Mouse (Mus musculus) heart, embryonic 10.5 days (tissue): ENCODE measurements around the gene Ubap2l. TPM values are rescaled to one million over a fixed set of nuclear protein-coding genes. Genes with fewer than 3 reads are reported as not detected.

Experiments
- DNase-seq: peaks from one replicate; pipeline ENCODE4 v3.0.0-alpha.2; 2017; ENCODE audit warnings: low spot score
- H3K27ac ChIP-seq: fragments of 300-500 bp; sonication (generic); 2 replicates; pipeline ENCODE4 v1.5.1; 2016; ENCODE audit warnings: mild to moderate bottlenecking
- H3K27me3 ChIP-seq: fragments of 300-500 bp; sonication (generic); 2 replicates; pipeline ENCODE4 v1.6.1; 2016; ENCODE audit warnings: mild to moderate bottlenecking; ENCODE audit not compliant: poor library complexity, insufficient read depth, severe bottlenecking
- H3K36me3 ChIP-seq: fragments of 300-500 bp; sonication (generic); 2 replicates; pipeline ENCODE4 v1.6.1; 2016; ENCODE audit warnings: mild to moderate bottlenecking, moderate library complexity
- H3K4me1 ChIP-seq: fragments of 300-500 bp; sonication (generic); 2 replicates; pipeline ENCODE4 v1.6.1; 2016; ENCODE audit warnings: mild to moderate bottlenecking
- H3K4me3 ChIP-seq: fragments of 300-500 bp; sonication (generic); 2 replicates; pipeline ENCODE4 v1.5.1; 2016; ENCODE audit warnings: mild to moderate bottlenecking, moderate library complexity
- H3K9me3 ChIP-seq: fragments of 300-500 bp; sonication (generic); 2 replicates; pipeline ENCODE4 v1.6.1; 2016; ENCODE audit warnings: mild to moderate bottlenecking, moderate library complexity
- WGBS: fragments of 180-500 bp; shearing (Covaris S2); methylation state at CpG from one replicate; pipeline ENCODE4 v1.1.7; 2016; 5-methylcytosine and 5-hydroxymethylcytosine counted together
- polyA plus RNA-seq: library from polyadenylated mRNA; unstranded; fragments of >200 nt; fragmentation: Nextera tagmentation; extraction: Ambion mirVana; gene quantifications from 2 replicates; pipeline ENCODE4 v1.2.1, GENCODE M21; 2016

Gene Ubap2l
- polyA plus RNA-seq, 1 experiment from 2014 or later: 197 TPM

DNA sequence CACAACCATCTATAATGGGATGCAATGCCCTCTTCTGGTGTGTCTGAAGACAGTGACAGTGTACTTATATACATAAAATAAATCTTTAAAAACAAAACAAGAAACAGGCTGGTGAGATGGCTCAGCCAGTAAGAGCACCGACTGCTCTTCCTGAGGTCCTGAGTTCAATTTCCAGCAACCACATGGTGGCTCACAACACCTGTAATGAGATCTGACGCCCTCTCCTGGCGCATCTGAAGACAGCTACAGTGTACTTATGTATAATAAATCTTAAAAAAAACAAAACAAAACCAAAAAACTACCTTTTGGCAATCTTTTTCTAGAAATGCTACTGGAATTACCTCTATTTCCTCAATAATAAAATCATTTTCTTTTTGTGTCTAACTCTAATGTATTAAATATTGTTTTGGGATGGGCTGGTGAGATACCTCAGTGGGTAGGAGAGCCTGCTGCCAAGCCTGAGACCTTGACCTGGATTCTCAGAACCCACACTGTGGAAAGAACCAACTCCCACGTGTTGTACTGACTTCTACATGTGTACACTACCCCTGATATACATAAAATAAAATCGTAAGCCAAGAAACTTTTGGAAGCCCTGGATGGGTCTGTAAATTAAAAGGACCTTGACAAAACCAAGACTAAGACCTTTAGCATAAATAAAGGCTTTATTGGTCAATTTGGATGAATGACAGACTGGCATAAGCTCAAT, 57.5 kb downstream of the Ubap2l start:
- Histone ChIP-seq H3K27me3 (no peaks in the 10 kb centered on the region), H3K4me3 (no peak overlapping the region), H3K4me1 (peaks cover 16% of the 10 kb centered on the region), H3K27ac (no peak overlapping the region), H3K36me3 (peaks cover 26% of the 10 kb centered on the region), H3K9me3 (no peaks in the 10 kb centered on the region)
- 89% methylated on average over 5 of the region's 5 CpGs for WGBS
- DNase-seq: no peak

- WGBS: 85% methylated on average over 4 of the region's 4 CpGs
- no peaks in the 10 kb centered on the region for H3K36me3 ChIP-seq
- H3K27ac ChIP-seq: no peak overlapping the region
- no peaks in the 10 kb centered on the region for H3K27me3 ChIP-seq
- H3K4me1 ChIP-seq: no peaks in the 10 kb centered on the region
- no peak overlapping the region for H3K4me3 ChIP-seq
- no peaks in the 10 kb centered on the region for H3K9me3 ChIP-seq
- DNase-seq: no peak
Measured at GRCm38 (mm10) chr3:89987822-89988221, 64.6 kb downstream of the Ubap2l start.

DNA sequence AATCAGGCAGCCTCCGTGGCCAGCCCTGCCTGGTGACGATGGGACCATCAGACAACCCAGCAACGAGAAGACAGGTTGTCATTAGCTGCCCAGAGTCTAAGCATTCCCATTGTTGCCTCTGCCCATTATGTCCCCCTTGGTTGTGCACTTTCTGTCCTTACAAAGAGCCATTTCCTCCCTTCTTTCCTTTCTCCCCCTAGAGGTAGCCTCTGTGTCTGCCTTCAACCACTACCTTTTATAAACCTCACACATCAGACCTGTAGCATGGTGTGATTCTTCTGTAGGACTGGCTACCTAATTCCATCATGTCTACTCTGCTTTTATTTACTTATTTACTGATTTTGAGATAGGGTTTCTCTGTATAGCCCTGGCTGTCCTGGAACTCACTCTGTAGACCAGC, 65.2 kb downstream of the Ubap2l start:
- DNase-seq: no peak
- Histone ChIP-seq H3K27me3 (no peaks in the 10 kb centered on the region), H3K36me3 (no peaks in the 10 kb centered on the region), H3K4me1 (no peaks in the 10 kb centered on the region), H3K27ac (no peak overlapping the region), H3K4me3 (no peak overlapping the region), H3K9me3 (no peaks in the 10 kb centered on the region)
- WGBS: 56% methylated on average over 3 of the region's 3 CpGs

- Histone ChIP-seq H3K27ac (no peak overlapping the region), H3K9me3 (no peaks in the 10 kb centered on the region), H3K4me3 (no peak overlapping the region), H3K27me3 (no peaks in the 10 kb centered on the region), H3K4me1 (no peaks in the 10 kb centered on the region), H3K36me3 (no peaks in the 10 kb centered on the region)
- no peak for DNase-seq
- 67% methylated on average over 5 of the region's 5 CpGs for WGBS
Measured at GRCm38 (mm10) chr3:89982426-89982825, 70.0 kb downstream of the Ubap2l start.

- Histone ChIP-seq H3K4me1 (no peaks in the 10 kb centered on the region), H3K27ac (no peak overlapping the region), H3K4me3 (no peak overlapping the region), H3K36me3 (no peaks in the 10 kb centered on the region), H3K9me3 (no peaks in the 10 kb centered on the region), H3K27me3 (no peaks in the 10 kb centered on the region)
- DNase-seq: no peak
Measured at GRCm38 (mm10) chr3:89976859-89977258, 75.6 kb downstream of the Ubap2l start.

DNA sequence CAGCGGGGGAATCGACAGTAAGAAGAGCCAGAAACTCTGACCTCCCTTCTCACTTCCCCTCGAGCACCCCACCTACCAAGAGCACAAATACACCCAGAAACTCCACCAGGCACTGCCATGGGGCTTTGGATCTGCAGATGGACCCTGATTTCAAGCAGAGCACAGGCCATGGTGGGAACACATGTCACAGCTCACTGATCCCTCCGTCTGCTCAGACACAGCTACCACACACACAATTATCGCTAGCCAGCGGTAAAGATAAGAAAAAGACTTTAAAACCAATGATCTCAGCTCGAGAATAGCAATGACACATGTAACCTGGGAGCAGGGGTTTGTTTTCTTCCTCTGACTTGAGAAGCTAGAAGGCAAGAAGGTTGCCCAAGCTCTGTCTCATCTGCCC, 83.9 kb downstream of the Ubap2l start:
- WGBS: 59% methylated on average over 7 of the region's 7 CpGs
- Histone ChIP-seq H3K27me3 (no peaks in the 10 kb centered on the region), H3K36me3 (no peaks in the 10 kb centered on the region; the same call in 1 of the 2 replicates), H3K9me3 (no peaks in the 10 kb centered on the region), H3K4me3 (no peak overlapping the region), H3K27ac (no peak overlapping the region), H3K4me1 (peaks cover 20% of the 10 kb centered on the region)
- DNase-seq: no peak

GRCm38 (mm10) chr3:89966946-89967345, 85.5 kb downstream of the Ubap2l start:
- H3K36me3 ChIP-seq: no peaks in the 10 kb centered on the region; the same call in 1 of the 2 replicates
- 72% methylated on average over 4 of the region's 4 CpGs for WGBS
- peaks cover 24% of the 10 kb centered on the region for H3K4me1 ChIP-seq
- H3K9me3 ChIP-seq: no peaks in the 10 kb centered on the region
- no peak for DNase-seq
- no peaks in the 10 kb centered on the region for H3K27me3 ChIP-seq
- H3K4me3 ChIP-seq: no peak overlapping the region
- H3K27ac ChIP-seq: no peak overlapping the region

DNA sequence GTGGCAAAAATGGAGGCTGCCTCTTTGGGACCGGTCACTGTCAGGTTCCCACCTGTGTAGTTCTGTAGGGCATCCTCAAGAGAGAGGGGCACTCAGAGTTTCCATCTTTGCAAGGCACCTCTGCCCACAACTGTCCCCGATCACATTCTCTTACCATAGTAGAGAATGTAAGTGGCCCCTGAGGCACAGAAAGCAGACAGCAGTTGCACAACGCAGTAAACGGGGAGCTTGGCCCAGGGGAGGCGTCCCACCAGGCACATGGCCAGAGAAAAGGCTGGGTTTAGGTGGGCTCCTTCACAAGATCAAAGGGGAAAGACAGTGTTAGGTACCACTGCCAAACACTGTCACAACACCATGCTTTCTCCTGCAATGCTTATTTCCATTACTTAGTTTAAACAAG, 86.5 kb downstream of the Ubap2l start:
- no peak for DNase-seq
- H3K4me3 ChIP-seq: no peak overlapping the region
- peaks cover 34% of the 10 kb centered on the region for H3K4me1 ChIP-seq
- H3K27me3 ChIP-seq: no peaks in the 10 kb centered on the region
- no peak overlapping the region for H3K27ac ChIP-seq
- WGBS: 89% methylated on average over 5 of the region's 5 CpGs
- no peaks in the 10 kb centered on the region for H3K9me3 ChIP-seq
- no peaks in the 10 kb centered on the region; the same call in 1 of the 2 replicates for H3K36me3 ChIP-seq

- Histone ChIP-seq H3K36me3 (no peaks in the 10 kb centered on the region; the same call in 1 of the 2 replicates), H3K27ac (no peak overlapping the region), H3K4me3 (no peak overlapping the region), H3K4me1 (peaks cover 38% of the 10 kb centered on the region), H3K9me3 (no peaks in the 10 kb centered on the region), H3K27me3 (no peaks in the 10 kb centered on the region)
- 86% methylated on average over 8 of the region's 8 CpGs for WGBS
- no peak for DNase-seq
Measured at GRCm38 (mm10) chr3:89965557-89965956, 86.9 kb downstream of the Ubap2l start.

GRCm38 (mm10) chr3:89963926-89964739, 88.3 kb downstream of the Ubap2l start:
- Histone ChIP-seq H3K27me3 (no peaks in the 10 kb centered on the region), H3K36me3 (peaks cover 9% of the 10 kb centered on the region), H3K9me3 (no peaks in the 10 kb centered on the region), H3K27ac (peak overlapping the region; percentile 96), H3K4me1 (peaks cover 52% of the 10 kb centered on the region), H3K4me3 (peak overlapping the region; percentile 94)
- no peak for DNase-seq
- WGBS: 32% methylated on average over 22 of the region's 22 CpGs

DNA sequence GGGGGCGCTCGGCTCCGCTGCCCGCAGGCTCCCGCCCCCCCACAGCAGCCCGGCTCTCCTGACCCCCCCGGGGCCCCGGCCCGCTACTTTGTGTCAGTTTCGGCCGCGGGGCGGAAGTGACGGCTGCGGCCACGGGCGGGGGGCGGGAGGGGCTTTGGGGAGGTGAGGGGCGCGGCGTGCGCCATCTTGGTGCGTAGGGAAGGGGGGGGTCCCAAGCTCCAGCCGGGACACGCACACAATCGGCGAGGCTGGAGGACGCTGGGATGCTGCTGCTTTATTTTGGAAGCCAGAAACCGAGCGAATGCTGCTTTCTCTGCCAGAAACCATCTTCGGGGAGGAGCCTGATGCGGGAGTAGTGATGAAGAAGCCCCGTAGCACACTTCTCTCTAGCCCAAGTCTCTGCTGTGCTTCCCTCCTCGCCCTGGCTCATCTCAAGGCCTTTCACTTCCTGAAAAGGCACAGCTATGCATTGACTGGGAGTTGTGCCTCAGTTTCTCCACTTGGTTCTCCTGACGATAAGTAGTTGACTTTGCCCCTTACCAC, 89.1 kb downstream of the Ubap2l start, which contains the start of gene Atp8b2:
Gene Atp8b2 (minus strand): TSS at position 288 of the 543 bp plus-strand sequence.
- 1% methylated on average over 33 of the region's 35 CpGs for whole genome bisulfite sequencing
- peak within 1 kb of the TSS; percentile 96 for H3K27ac ChIP-seq
- peaks cover 18% of the 10 kb centered on the region for H3K36me3 ChIP-seq
- DNase-seq: no peak
- no peaks in the 10 kb centered on the region for H3K27me3 ChIP-seq
- peaks cover 56% of the 10 kb centered on the region for H3K4me1 ChIP-seq
- peak within 1 kb of the TSS; percentile 94 for H3K4me3 ChIP-seq
- no peaks in the 10 kb centered on the region for H3K9me3 ChIP-seq

DNA sequence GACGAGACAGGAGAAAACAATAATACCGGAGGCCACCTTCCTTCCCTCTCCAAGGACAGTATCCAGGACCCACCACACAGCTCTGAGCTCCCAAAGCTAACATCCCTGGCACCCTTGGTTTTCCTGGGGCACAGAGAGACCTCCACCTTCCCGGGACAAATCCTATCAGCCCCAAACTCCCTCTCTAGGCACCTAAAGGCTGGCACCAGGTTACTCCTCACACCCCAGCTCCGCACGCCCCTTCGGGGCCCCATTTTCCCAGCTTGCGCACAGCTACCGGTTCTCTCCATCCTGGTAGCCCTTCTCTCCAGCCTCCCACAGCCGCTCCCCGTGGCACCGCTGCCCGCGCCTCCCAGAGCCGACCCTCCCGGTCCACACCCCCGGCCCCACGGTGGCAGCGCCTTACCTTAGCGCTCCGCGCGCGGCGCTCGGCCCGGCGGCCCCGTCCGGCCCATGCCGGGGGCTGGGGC, 89.6 kb downstream of the Ubap2l start:
- Histone ChIP-seq H3K36me3 (peaks cover 23% of the 10 kb centered on the region), H3K9me3 (no peaks in the 10 kb centered on the region), H3K27ac (peak overlapping the region; percentile 96), H3K27me3 (no peaks in the 10 kb centered on the region), H3K4me1 (peaks cover 56% of the 10 kb centered on the region), H3K4me3 (peak overlapping the region; percentile 94)
- under 1% methylated on average over 30 of the region's 30 CpGs for WGBS
- DNase-seq: no peak
